ENCODE assay signal across 9 mouse cellular contexts in the genomic region with DNA sequence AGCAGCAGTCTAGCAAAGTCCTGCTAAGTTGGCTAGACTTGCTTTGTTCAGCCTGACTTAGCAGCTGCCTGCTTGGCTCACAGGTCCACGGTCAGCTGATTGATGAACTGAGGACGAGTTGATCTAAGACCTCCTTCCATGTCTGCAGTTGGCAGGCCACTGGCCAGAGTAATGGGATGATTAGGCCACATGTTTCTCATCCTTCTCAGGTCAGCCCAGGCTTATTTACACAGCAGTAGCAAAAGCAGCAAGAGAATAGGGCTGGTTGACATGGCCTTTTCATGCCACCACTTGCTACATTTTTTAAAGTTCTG. TPM values are rescaled to one million over a fixed set of nuclear protein-coding genes. Genes with fewer than 3 reads are reported as not detected.
DNase-seq lines count a peak whose midpoint lies in the region; ATAC-seq and TF ChIP-seq lines count a peak whose summit lies in the region.
"Had no signal": no experiment of that assay in that cellular context is flagged by ENCODE, and none has a peak within 500 bp of the region (broad histone marks: within the 10 kb centered on the region; RNA-seq: fewer than 3 reads in every experiment).

No protein-coding gene starts in this region.

- WGBS in hindbrain, embryonic 16.5 days, result 38% methylated on average over 2 of the region's 2 CpGs
- WGBS in hindbrain, embryonic 10.5 days, result 70% methylated on average over 2 of the region's 2 CpGs
- WGBS in kidney, embryonic 14.5 days, result 8% methylated on average over 2 of the region's 2 CpGs

- no peaks in the 10 kb centered on the region for H3K36me3 ChIP-seq in hindbrain, embryonic 16.5 days (ENCODE audit: control insufficient read depth, insufficient read depth, low read length)
- peaks cover 4% of the 10 kb centered on the region for H3K36me3 ChIP-seq in hindbrain, embryonic 10.5 days
- H3K36me3 ChIP-seq in kidney, embryonic 14.5 days (ENCODE audit: control insufficient read depth, insufficient read depth, low read length), result no peaks in the 10 kb centered on the region
- H3K36me3 ChIP-seq: neural tube, embryonic 12.5 days had no signal

- no peaks in the 10 kb centered on the region for H3K9me3 ChIP-seq in hindbrain, embryonic 16.5 days (ENCODE audit: control insufficient read depth, low read length)
- no peaks in the 10 kb centered on the region for H3K9me3 ChIP-seq in hindbrain, embryonic 10.5 days
- H3K9me3 ChIP-seq in kidney, embryonic 14.5 days (ENCODE audit: control insufficient read depth, low read length), result no peaks in the 10 kb centered on the region
- H3K9me3 ChIP-seq: neural tube, embryonic 12.5 days had no signal

- TF ChIP-seq CTCF in brain, embryonic 14.5 days (IDR thresholded peaks at IDR 0.05; ENCODE audit: borderline replicate concordance, extremely low read depth, insufficient read depth, insufficient read length), result no peak

- no peaks in the 10 kb centered on the region for H3K27me3 ChIP-seq in hindbrain, embryonic 16.5 days (replicated peaks; ENCODE audit: control insufficient read depth, insufficient read depth, low read length)
- no peaks in the 10 kb centered on the region for H3K27me3 ChIP-seq in hindbrain, embryonic 10.5 days (ENCODE audit: insufficient read depth, poor library complexity, severe bottlenecking)
- H3K27me3 ChIP-seq in kidney, embryonic 14.5 days (ENCODE audit: control insufficient read depth, insufficient read depth, low read length), result no peaks in the 10 kb centered on the region
- H3K27me3 ChIP-seq: neural tube, embryonic 12.5 days had no signal

- H3K4me3 ChIP-seq in hindbrain, embryonic 16.5 days (ENCODE audit: low read length), result no peak overlapping the region
- no peak overlapping the region for H3K4me3 ChIP-seq in hindbrain, embryonic 10.5 days
- H3K4me3 ChIP-seq in kidney, embryonic 14.5 days (ENCODE audit: low read length), result no peak overlapping the region
- H3K4me3 ChIP-seq: neural tube, embryonic 12.5 days had no signal

- no peaks in the 10 kb centered on the region for H3K4me1 ChIP-seq in hindbrain, embryonic 16.5 days (ENCODE audit: control insufficient read depth, insufficient read depth, low read depth, low read length)
- no peaks in the 10 kb centered on the region for H3K4me1 ChIP-seq in hindbrain, embryonic 10.5 days (replicated peaks)
- no peaks in the 10 kb centered on the region for H3K4me1 ChIP-seq in kidney, embryonic 14.5 days (ENCODE audit: control insufficient read depth, insufficient read depth, low read length)
- H3K4me1 ChIP-seq: neural tube, embryonic 12.5 days had no signal

- no peak overlapping the region for H3K27ac ChIP-seq in hindbrain, embryonic 16.5 days (ENCODE audit: low read depth, low read length)
- H3K27ac ChIP-seq in hindbrain, embryonic 10.5 days, result no peak overlapping the region
- no peak overlapping the region; the same call in 1 of the 2 replicates for H3K27ac ChIP-seq in kidney, embryonic 14.5 days (ENCODE audit: low read depth, low read length)
- H3K27ac ChIP-seq: neural tube, embryonic 12.5 days had no signal

- ATAC-seq in hindbrain, embryonic 16.5 days, result peak; percentile 66
- peak; percentile 71; the same call in 1 of the 2 replicates for ATAC-seq in kidney, embryonic 14.5 days (ENCODE audit: low FRiP score, low TSS enrichment)
- ATAC-seq in erythroid progenitor cell, adult 5-6 weeks (replicated peaks; ENCODE audit: low FRiP score, poor library complexity, severe bottlenecking), result no peak

- H3K9ac ChIP-seq in hindbrain, embryonic 16.5 days (ENCODE audit: low read depth, low read length), result no peak overlapping the region
- H3K9ac ChIP-seq in kidney, embryonic 14.5 days (ENCODE audit: low read depth, low read length), result no peak overlapping the region
- H3K9ac ChIP-seq: neural tube, embryonic 12.5 days had no signal

- no peak for DNase-seq in hindbrain, embryonic 10.5 days (ENCODE audit: low spot score)
- DNase-seq in brain, embryonic 14.5 days (ENCODE audit: low read depth), result peak; percentile 32
- peak; percentile 78 for DNase-seq in lung, postnatal 10 days
- no peak for DNase-seq in right cerebral cortex, adult 18-20 months
- DNase-seq in adrenal gland, postnatal 4 days (ENCODE audit: low spot score in 2 of 2), result no peak

- no peak overlapping the region for H3K4me2 ChIP-seq in hindbrain, embryonic 16.5 days (ENCODE audit: low read length)
- H3K4me2 ChIP-seq in kidney, embryonic 14.5 days (replicated peaks; ENCODE audit: low read depth, low read length), result no peak overlapping the region
- H3K4me2 ChIP-seq: neural tube, embryonic 12.5 days had no signal

- TF ChIP-seq POLR2A in brain, embryonic 14.5 days (IDR thresholded peaks at IDR 0.05; ENCODE audit: borderline replicate concordance, extremely low read depth, insufficient read depth, insufficient read length, poor library complexity, severe bottlenecking), result no peak

RNA-seq across cellular contexts. Expression of a gene that starts 24.9 kb away (rescaled TPM):
- 17.7 and 19.6 TPM in 2 replicates for polyA plus RNA-seq in hindbrain, embryonic 16.5 days (2015; fragmentation: Nextera tagmentation; extraction: Ambion mirVana)
- polyA plus RNA-seq in hindbrain, embryonic 10.5 days (2016; fragmentation: Nextera tagmentation; extraction: Ambion mirVana), result 35.5 and 48.4 TPM in 2 replicates
- 7.9 and 10.0 TPM in 2 replicates for polyA plus RNA-seq in brain, embryonic 14.5 days (2012; rRNA removed)
- polyA plus RNA-seq in kidney, embryonic 14.5 days (2014; fragmentation: Nextera tagmentation; extraction: Ambion mirVana), result 13.6 and 30.4 TPM in 2 replicates
- total RNA-seq in erythroid progenitor cell, adult 5-6 weeks (2015; ENCODE audit: low replicate concordance), result 46.5 and 62.9 TPM in 2 replicates
- total RNA-seq in erythroid progenitor cell, adult 5-6 weeks (2017; ENCODE audit: low replicate concordance), result 56.7 and 89.3 TPM in 2 replicates
- 10 to 100 TPM; 27.8 to 31.9 TPM for total RNA-seq in adrenal gland, postnatal 4 days (2021)

RNA-seq across cellular contexts. Expression of a gene that starts 37.2 kb away (rescaled TPM):
- 1.8 and 2.1 TPM in 2 replicates for polyA plus RNA-seq in hindbrain, embryonic 16.5 days (2015; fragmentation: Nextera tagmentation; extraction: Ambion mirVana)
- polyA plus RNA-seq in hindbrain, embryonic 10.5 days (2016; fragmentation: Nextera tagmentation; extraction: Ambion mirVana), result 0.33 and 0.35 TPM in 2 replicates
- 3.7 and 6.5 TPM in 2 replicates for polyA plus RNA-seq in brain, embryonic 14.5 days (2012; rRNA removed)
- 0.76 and 0.93 TPM in 2 replicates for polyA plus RNA-seq in kidney, embryonic 14.5 days (2014; fragmentation: Nextera tagmentation; extraction: Ambion mirVana)
- total RNA-seq in erythroid progenitor cell, adult 5-6 weeks (2015; ENCODE audit: low replicate concordance), result 0.42 and 1.1 TPM in 2 replicates
- 1.0 TPM in 1 of 2 replicates, not detected in the other for total RNA-seq in erythroid progenitor cell, adult 5-6 weeks (2017; ENCODE audit: low replicate concordance)
- 10 to 100 TPM; 14.5 to 16.6 TPM for total RNA-seq in adrenal gland, postnatal 4 days (2021)

Comparison
In these comparisons a context has a peak if more than half of its experiments do, and no peak if none do; other contexts are left out.
1. DNase-seq: peak in brain, embryonic 14.5 days (single experiment) and lung, postnatal 10 days (single experiment); none in hindbrain, embryonic 10.5 days (single experiment), right cerebral cortex, adult 18-20 months (single experiment) and adrenal gland, postnatal 4 days (0 of 2).